Mouse (Mus musculus) bone marrow macrophage, adult 2 months (primary cell): ENCODE results near the gene 5830473C10Rik.

ENCODE experiments used
- CTCF ChIP-seq: IDR thresholded peaks from 2 replicates; pipeline ENCODE4 v1.5.1; 2012; ENCODE audit warnings: low read depth, mild to moderate bottlenecking, low read length, moderate library complexity
- POLR2A ChIP-seq: IDR thresholded peaks from 2 replicates; pipeline ENCODE4 v1.6.1; 2012; ENCODE audit warnings: mild to moderate bottlenecking, low read depth, low read length, borderline replicate concordance

DNA sequence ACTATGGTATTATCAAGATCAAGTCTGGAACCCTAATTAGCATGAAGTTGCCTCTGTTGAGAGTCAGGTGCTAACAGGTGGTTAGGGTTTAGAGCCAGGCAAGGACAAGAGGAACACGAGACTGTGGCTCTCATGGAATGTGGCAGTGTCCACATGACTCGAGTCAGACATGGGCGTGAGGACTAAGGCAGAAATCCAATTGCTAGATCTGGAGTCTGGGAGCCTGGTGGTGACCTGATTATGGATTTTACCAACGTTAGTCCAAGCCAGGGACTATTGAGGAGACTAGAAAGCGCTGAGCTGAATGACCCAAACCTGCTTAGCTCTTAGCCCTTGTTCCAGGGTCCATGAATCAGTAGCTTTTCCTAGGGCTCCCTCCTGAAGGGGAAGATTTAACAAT, 6.9 kb downstream of the 5830473C10Rik start:
- TF ChIP-seq POLR2A (no peak), CTCF (no peak)
